Mouse (Mus musculus) small intestine, adult 2 months (tissue): Measurements from ENCODE around the gene Chst10. TPM values are rescaled to one million over a fixed set of nuclear protein-coding genes. Genes with fewer than 3 reads are reported as not detected.

ENCODE experiments used
- H3K27ac ChIP-seq: fragments of 200-500 bp; 2 replicates; pipeline ENCODE4 v1.5.1; 2012; ENCODE audit warnings: low read depth, low read length, control low read depth, inconsistent platforms; ENCODE audit not compliant: insufficient read depth
- H3K27me3 ChIP-seq: fragments of 200-500 bp; 2 replicates; pipeline ENCODE4 v1.6.1; 2012; ENCODE audit warnings: mild to moderate bottlenecking, moderate library complexity, low read length, inconsistent platforms; ENCODE audit not compliant: control insufficient read depth, insufficient read depth
- H3K36me3 ChIP-seq: fragments of 200-500 bp; 2 replicates; pipeline ENCODE4 v1.6.1; 2012; ENCODE audit warnings: mild to moderate bottlenecking, low read length, control low read depth, inconsistent platforms; ENCODE audit not compliant: control insufficient read depth, insufficient read depth
- H3K4me1 ChIP-seq: fragments of 200-500 bp; 2 replicates; pipeline ENCODE4 v1.6.1; 2012; ENCODE audit warnings: low read length, inconsistent platforms, mixed read lengths; ENCODE audit not compliant: control insufficient read depth, insufficient read depth, insufficient read length
- H3K4me3 ChIP-seq: fragments of 200-500 bp; 2 replicates; pipeline ENCODE4 v1.5.1; 2012; ENCODE audit warnings: low read depth, mild to moderate bottlenecking, control low read depth, inconsistent platforms, low read length, moderate library complexity
- CTCF ChIP-seq: fragments of 200-500 bp; IDR thresholded peaks from 2 replicates; pipeline ENCODE4 v1.5.1; 2012; ENCODE audit warnings: low read depth, mild to moderate bottlenecking, control low read depth, inconsistent platforms, low read length, moderate library complexity, mixed read lengths; ENCODE audit not compliant: insufficient replicate concordance, insufficient read length; ENCODE audit errors: extremely low read depth
- POLR2A ChIP-seq: fragments of 200-500 bp; IDR thresholded peaks from 2 replicates; pipeline ENCODE4 v1.6.1; 2012; ENCODE audit warnings: low read depth, mild to moderate bottlenecking, control low read depth, inconsistent platforms, low read length, moderate library complexity
- WGBS: fragments of 180-500 bp; shearing (Covaris S2); methylation state at CpG from one replicate; pipeline ENCODE4 v1.1.7; 2018; 5-methylcytosine and 5-hydroxymethylcytosine counted together
- polyA plus RNA-seq: library from polyadenylated mRNA; depleted of rRNA; stranded (reverse); fragments of >200 nt; gene quantifications from 2 replicates; pipeline ENCODE4 v1.2.3, GENCODE M21; 2012

Chst10 gene
- polyA plus RNA-seq, 1 experiment: 1.2 TPM

- WGBS: 4% methylated on average over 102 of the region's 103 CpGs
- Histone ChIP-seq H3K27ac (no peak overlapping the region), H3K4me1 (no peaks in the 10 kb centered on the region), H3K27me3 (peaks cover 5% of the 10 kb centered on the region), H3K4me3 (peak overlapping the region; percentile 43), H3K36me3 (no peaks in the 10 kb centered on the region)
- TF ChIP-seq CTCF (no peak), POLR2A (no peak)
These were observed 62.1 kb downstream of the Chst10 start for GRCm38 (mm10) chr1:38835568-38836476.

DNA sequence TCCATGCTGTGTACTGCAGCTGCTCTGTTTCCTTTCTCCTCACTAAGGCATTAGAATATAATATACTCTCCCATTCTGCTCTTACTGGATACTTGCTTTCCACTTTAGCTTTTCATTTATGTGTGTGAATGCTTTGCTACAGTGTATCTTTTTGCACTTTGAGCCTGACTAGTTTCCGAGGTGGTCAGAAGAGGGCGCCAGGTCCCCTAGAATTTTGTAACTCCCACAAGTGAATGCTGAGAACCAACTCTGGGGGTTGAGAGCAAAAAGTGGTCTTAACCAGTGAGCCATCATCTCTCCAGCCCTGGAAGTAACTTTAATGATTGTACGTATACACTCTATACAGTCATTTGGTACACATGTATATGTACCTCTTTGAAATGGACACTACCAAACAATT lies 63.1 kb downstream of the Chst10 start:
- Histone ChIP-seq H3K27ac (no peak overlapping the region), H3K36me3 (no peaks in the 10 kb centered on the region), H3K4me3 (no peak overlapping the region), H3K27me3 (peaks cover 5% of the 10 kb centered on the region), H3K4me1 (no peaks in the 10 kb centered on the region)
- TF ChIP-seq CTCF (no peak), POLR2A (no peak)
- 50% methylated on average over 3 of the region's 3 CpGs for WGBS

DNA sequence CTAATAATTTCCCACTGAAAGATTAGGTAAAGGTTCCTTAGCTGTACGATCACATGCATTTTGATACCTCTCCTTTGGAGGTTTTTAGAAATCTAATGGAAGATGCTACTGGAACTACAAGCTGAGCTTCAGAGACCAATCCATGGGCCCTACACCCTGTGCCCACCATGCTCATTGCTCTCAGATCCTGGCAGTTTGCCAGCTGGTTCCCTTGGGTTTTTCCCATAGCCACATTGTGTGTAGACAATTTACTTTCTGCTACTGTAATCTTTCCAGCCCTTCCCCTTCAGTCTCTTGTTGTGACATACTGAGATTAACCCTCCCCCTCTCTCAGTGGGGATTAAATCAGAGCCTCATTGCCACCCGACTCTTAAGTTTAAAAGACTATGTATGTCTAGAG lies 73.0 kb downstream of the Chst10 start:
- Histone ChIP-seq H3K27ac (no peak overlapping the region), H3K4me1 (no peaks in the 10 kb centered on the region), H3K36me3 (no peaks in the 10 kb centered on the region), H3K27me3 (no peaks in the 10 kb centered on the region), H3K4me3 (no peak overlapping the region)
- WGBS: 77% methylated on average over 2 of the region's 2 CpGs
- TF ChIP-seq CTCF (no peak), POLR2A (no peak)

DNA sequence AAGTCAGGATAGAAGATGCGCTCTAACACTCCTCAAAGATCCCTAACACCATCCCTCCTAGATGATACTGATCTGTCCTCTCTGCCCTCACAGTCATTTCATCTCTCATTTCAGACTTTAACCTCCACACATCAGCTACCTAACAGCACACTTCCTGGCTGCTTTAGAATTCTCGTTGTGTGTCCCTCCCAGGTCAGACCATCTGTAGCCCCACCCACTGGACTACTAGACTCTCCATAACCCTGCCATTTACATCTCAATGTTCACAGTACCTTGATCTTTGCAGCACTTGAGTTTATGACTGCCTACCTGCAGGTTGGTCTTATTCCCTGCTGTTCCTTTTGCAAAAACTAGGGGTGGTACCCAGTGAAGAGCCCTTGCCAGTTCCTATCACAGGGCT lies 74.1 kb downstream of the Chst10 start:
- H3K4me3 ChIP-seq: no peak overlapping the region
- H3K27ac ChIP-seq: no peak overlapping the region
- TF ChIP-seq CTCF: no peak
- no peak for TF ChIP-seq POLR2A
- no peaks in the 10 kb centered on the region for H3K27me3 ChIP-seq
- H3K36me3 ChIP-seq: no peaks in the 10 kb centered on the region
- no peaks in the 10 kb centered on the region for H3K4me1 ChIP-seq
- 40% methylated on average over 2 of the region's 2 CpGs for WGBS

- TF ChIP-seq POLR2A (no peak), CTCF (no peak)
- H3K27ac ChIP-seq: no peak overlapping the region
- no peak overlapping the region for H3K4me3 ChIP-seq
- H3K27me3 ChIP-seq: no peaks in the 10 kb centered on the region
- H3K36me3 ChIP-seq: no peaks in the 10 kb centered on the region
- H3K4me1 ChIP-seq: no peaks in the 10 kb centered on the region
These were observed 78.3 kb downstream of the Chst10 start for GRCm38 (mm10) chr1:38819691-38820090.

GRCm38 (mm10) chr1:38817671-38818070 lies 80.3 kb downstream of the Chst10 start:
- Histone ChIP-seq H3K4me1 (no peaks in the 10 kb centered on the region), H3K4me3 (no peak overlapping the region), H3K36me3 (no peaks in the 10 kb centered on the region), H3K27me3 (no peaks in the 10 kb centered on the region), H3K27ac (no peak overlapping the region)
- TF ChIP-seq POLR2A (no peak), CTCF (no peak)
- WGBS: 77% methylated on average over 3 of the region's 3 CpGs

- no peaks in the 10 kb centered on the region for H3K27me3 ChIP-seq
- H3K4me3 ChIP-seq: no peak overlapping the region
- H3K36me3 ChIP-seq: no peaks in the 10 kb centered on the region
- H3K27ac ChIP-seq: no peak overlapping the region
- no peaks in the 10 kb centered on the region for H3K4me1 ChIP-seq
- TF ChIP-seq POLR2A (no peak), CTCF (no peak)
- WGBS: 72% methylated on average over 9 of the region's 9 CpGs
These were observed 80.7 kb downstream of the Chst10 start for GRCm38 (mm10) chr1:38817268-38817667.
